Mouse (Mus musculus): ENCODE data around the gene Dglucy.

DNA sequence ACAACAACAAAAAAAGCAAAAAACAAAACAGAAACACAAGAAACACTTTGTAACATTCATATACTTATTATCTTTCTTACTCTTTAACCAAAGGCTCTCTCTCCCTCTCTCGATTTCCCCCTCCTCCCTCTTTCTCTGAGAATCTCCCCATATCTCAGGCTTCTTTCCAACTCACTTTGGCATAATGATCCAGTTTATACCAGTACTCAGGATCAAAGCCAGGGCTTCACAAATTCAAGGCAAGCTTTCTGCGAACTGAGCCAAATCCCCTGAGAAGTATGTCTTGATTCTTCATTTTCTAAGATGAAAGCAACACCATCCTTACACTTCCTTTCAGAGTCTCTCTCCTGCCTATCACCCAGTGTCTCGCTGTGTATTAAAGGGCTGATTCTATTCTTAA, 40.4 kb upstream of the Dglucy start:
- TF ChIP-seq POLR2A (IDR thresholded peaks at IDR 0.05; ENCODE audit: borderline replicate concordance, insufficient read depth, low read length) = no peak
- TF ChIP-seq CTCF (IDR thresholded peaks at IDR 0.05; ENCODE audit: borderline replicate concordance, insufficient read depth, low read depth, low read length) = no peak

Data from cerebellum, adult 2 months (tissue).